Mouse (Mus musculus): ENCODE data around the gene Atp6v0a2. TPM values are rescaled to one million over a fixed set of nuclear protein-coding genes. Genes with fewer than 3 reads are reported as not detected.

The Atp6v0a2 gene
- polyA plus RNA-seq, 1 experiment from 2014 or later, result 35.6 TPM

DNA sequence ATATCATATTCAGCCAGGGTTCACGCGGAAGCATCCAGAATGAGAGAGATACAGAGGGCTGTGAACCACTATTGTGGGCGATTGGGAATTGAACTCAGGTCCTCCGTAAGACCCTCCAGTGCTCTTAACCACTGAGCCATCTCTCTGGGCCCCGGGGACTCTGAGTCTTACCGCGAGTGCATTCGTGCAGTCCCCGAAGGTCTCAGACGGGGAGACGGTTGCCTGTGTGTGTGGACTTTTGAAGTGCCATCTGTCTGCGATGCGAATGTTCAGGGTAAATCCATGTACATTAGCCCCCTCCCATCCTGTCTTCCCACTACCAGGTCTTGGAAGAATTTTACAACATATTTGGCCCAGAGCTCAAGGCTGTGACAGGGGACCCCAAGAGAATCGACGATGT lies 117.8 kb downstream of the Atp6v0a2 start:
- WGBS (ENCODE audit: insufficient replicate concordance), result 86% methylated on average over 15 of the region's 15 CpGs
- no peak overlapping the region for H3K4me2 ChIP-seq
- H3K27me3 ChIP-seq (ENCODE audit: control insufficient read depth, insufficient read depth, low read length), result no peaks in the 10 kb centered on the region

DNA sequence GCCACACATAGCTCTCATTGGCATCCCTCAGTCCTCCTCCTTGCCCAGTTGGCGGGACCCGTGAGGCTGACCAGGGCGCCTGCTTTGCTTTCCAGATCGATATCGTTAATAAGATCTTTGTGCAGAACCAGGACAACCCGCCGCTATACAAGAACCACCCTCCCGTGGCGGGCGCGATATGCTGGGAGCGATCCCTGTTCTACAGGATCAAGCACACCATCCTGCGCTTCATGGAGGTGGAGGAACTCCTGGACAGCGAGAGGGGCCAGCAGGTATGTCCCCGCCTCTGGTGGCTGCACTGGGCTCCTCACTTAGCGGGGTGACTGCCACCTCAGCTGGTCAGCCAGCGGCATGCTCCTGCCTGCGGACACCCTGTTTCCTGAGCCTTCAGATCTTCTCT lies 119.9 kb downstream of the Atp6v0a2 start:
- 76% methylated on average over 18 of the region's 18 CpGs for WGBS (ENCODE audit: insufficient replicate concordance)

More for the DNA sequence above, 117.8 kb downstream of the Atp6v0a2 start:
- no peak for ATAC-seq (replicated peaks; ENCODE audit: insufficient number of reproducible peaks, low FRiP score, low TSS enrichment)
- Histone ChIP-seq H3K9me3 (replicated peaks; ENCODE audit: control insufficient read depth, low read length) (peaks cover 3% of the 10 kb centered on the region; the same call in 1 of the 2 replicates), H3K4me3 (ENCODE audit: low read depth, low read length) (no peak overlapping the region), H3K36me3 (ENCODE audit: control insufficient read depth, insufficient read depth, low read length) (no peaks in the 10 kb centered on the region), H3K27ac (ENCODE audit: low read depth, low read length) (no peak overlapping the region), H3K4me1 (ENCODE audit: control insufficient read depth, insufficient read depth, low read length) (no peaks in the 10 kb centered on the region), H3K9ac (ENCODE audit: low read depth, low read length) (no peak overlapping the region)

DNA sequence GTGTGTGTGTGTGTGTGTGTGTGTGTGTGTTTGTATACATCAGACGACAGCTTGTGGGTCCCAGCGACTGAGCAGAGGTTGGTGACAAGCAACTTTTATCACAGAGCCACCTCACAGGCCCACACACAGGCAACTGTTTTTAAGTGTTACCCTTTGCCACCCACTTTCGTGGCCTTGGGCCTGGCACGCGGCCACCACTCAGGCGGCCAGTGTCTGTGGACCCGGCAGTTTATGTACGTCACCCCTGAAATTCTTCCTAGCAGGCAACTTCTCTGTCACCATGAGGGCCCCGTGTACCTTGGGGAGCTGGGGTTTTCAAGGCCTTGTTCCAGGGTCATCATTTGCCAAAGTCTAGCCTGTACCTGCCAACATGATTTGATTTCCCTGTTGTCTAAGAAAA lies 123.3 kb downstream of the Atp6v0a2 start:
- Histone ChIP-seq H3K27ac (ENCODE audit: low read depth, low read length) (no peak overlapping the region), H3K36me3 (ENCODE audit: control insufficient read depth, insufficient read depth, low read length) (no peaks in the 10 kb centered on the region), H3K4me2 (no peak overlapping the region), H3K27me3 (ENCODE audit: control insufficient read depth, insufficient read depth, low read length) (no peaks in the 10 kb centered on the region), H3K9ac (ENCODE audit: low read depth, low read length) (no peak overlapping the region), H3K9me3 (replicated peaks; ENCODE audit: control insufficient read depth, low read length) (no peaks in the 10 kb centered on the region), H3K4me3 (ENCODE audit: low read depth, low read length) (no peak overlapping the region), H3K4me1 (ENCODE audit: control insufficient read depth, insufficient read depth, low read length) (no peaks in the 10 kb centered on the region)
- no peak for ATAC-seq (replicated peaks; ENCODE audit: insufficient number of reproducible peaks, low FRiP score, low TSS enrichment)
- 83% methylated on average over 9 of the region's 9 CpGs for WGBS (ENCODE audit: insufficient replicate concordance)

More for the DNA sequence above, 119.9 kb downstream of the Atp6v0a2 start:
- Histone ChIP-seq H3K9ac (ENCODE audit: low read depth, low read length) (no peak overlapping the region), H3K4me2 (no peak overlapping the region), H3K4me1 (ENCODE audit: control insufficient read depth, insufficient read depth, low read length) (no peaks in the 10 kb centered on the region), H3K9me3 (replicated peaks; ENCODE audit: control insufficient read depth, low read length) (no peaks in the 10 kb centered on the region), H3K36me3 (ENCODE audit: control insufficient read depth, insufficient read depth, low read length) (no peaks in the 10 kb centered on the region), H3K4me3 (ENCODE audit: low read depth, low read length) (no peak overlapping the region), H3K27ac (ENCODE audit: low read depth, low read length) (no peak overlapping the region), H3K27me3 (ENCODE audit: control insufficient read depth, insufficient read depth, low read length) (no peaks in the 10 kb centered on the region)
- ATAC-seq (replicated peaks; ENCODE audit: insufficient number of reproducible peaks, low FRiP score, low TSS enrichment), result no peak

DNA sequence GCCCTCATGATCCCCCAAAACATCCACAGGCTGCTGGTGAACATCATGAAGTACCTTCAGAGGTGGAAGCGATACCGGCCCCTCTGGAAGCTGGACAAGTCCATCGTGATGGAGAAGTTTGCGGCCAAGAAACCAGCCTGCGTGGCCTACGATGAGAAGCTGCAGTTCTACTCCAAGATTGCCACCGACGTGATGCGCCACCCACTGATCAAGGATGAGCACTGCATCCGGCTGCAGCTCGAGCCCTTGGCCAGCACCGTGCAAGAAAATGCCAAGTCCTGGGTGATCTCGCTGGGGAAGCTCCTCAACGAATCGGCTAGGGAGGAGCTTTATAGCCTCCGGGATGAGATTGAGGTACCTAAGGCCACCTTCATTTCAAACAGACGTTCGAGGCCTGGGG lies 132.6 kb downstream of the Atp6v0a2 start:
- 55% methylated on average over 18 of the region's 18 CpGs for WGBS (ENCODE audit: insufficient replicate concordance)

DNA sequence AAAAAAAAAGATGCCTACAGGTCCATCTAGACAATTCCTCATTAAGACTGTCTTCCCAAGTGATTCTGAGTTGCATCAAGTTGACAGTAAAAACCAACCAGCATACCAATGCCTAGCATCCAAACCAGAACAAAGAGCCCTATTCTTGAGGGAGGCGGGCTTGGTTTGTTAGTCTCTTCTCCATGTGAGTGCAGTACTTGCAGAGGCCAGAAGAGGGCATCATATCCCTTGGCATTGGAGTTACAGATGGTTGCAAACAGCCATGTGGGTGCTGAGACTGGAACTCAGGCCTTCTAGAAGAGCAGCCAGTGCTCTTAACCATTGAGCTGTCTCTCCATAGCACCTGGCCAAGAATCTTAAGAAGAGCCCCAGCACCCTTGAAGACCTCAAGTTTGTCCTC lies 133.4 kb downstream of the Atp6v0a2 start:
- Histone ChIP-seq H3K27ac (ENCODE audit: low read depth, low read length) (no peak overlapping the region), H3K9me3 (replicated peaks; ENCODE audit: control insufficient read depth, low read length) (no peaks in the 10 kb centered on the region), H3K9ac (ENCODE audit: low read depth, low read length) (no peak overlapping the region), H3K4me3 (ENCODE audit: low read depth, low read length) (no peak overlapping the region), H3K4me2 (no peak overlapping the region), H3K4me1 (ENCODE audit: control insufficient read depth, insufficient read depth, low read length) (no peaks in the 10 kb centered on the region), H3K27me3 (ENCODE audit: control insufficient read depth, insufficient read depth, low read length) (no peaks in the 10 kb centered on the region), H3K36me3 (ENCODE audit: control insufficient read depth, insufficient read depth, low read length) (no peaks in the 10 kb centered on the region)
- ATAC-seq (replicated peaks; ENCODE audit: insufficient number of reproducible peaks, low FRiP score, low TSS enrichment), result no peak
- 91% methylated on average over 1 of the region's 1 CpGs for WGBS (ENCODE audit: insufficient replicate concordance)

More for the DNA sequence above, 132.6 kb downstream of the Atp6v0a2 start:
- ATAC-seq (replicated peaks; ENCODE audit: insufficient number of reproducible peaks, low FRiP score, low TSS enrichment), result no peak
- Histone ChIP-seq H3K4me3 (ENCODE audit: low read depth, low read length) (no peak overlapping the region), H3K36me3 (ENCODE audit: control insufficient read depth, insufficient read depth, low read length) (no peaks in the 10 kb centered on the region), H3K4me1 (ENCODE audit: control insufficient read depth, insufficient read depth, low read length) (no peaks in the 10 kb centered on the region), H3K9me3 (replicated peaks; ENCODE audit: control insufficient read depth, low read length) (no peaks in the 10 kb centered on the region), H3K9ac (ENCODE audit: low read depth, low read length) (no peak overlapping the region), H3K27me3 (ENCODE audit: control insufficient read depth, insufficient read depth, low read length) (no peaks in the 10 kb centered on the region), H3K27ac (ENCODE audit: low read depth, low read length) (no peak overlapping the region), H3K4me2 (no peak overlapping the region)

Other genes with a start within 250 kb of the Atp6v0a2 start
- gene Sbno1, start 202.6 kb upstream of the Atp6v0a2 start, polyA plus RNA-seq (2014; fragmentation: Nextera tagmentation; extraction: Ambion mirVana), result 59.9 and 81.6 TPM in 2 replicates
- 89.5 and 93.9 TPM in 2 replicates for gene Kmt5a, start 188.6 kb upstream of the Atp6v0a2 start, polyA plus RNA-seq (2014; fragmentation: Nextera tagmentation; extraction: Ambion mirVana)
- 15.5 and 16.3 TPM in 2 replicates for gene Rilpl2, start 150.2 kb upstream of the Atp6v0a2 start, polyA plus RNA-seq (2014; fragmentation: Nextera tagmentation; extraction: Ambion mirVana)
- gene Snrnp35, start 145.4 kb upstream of the Atp6v0a2 start, polyA plus RNA-seq (2014; fragmentation: Nextera tagmentation; extraction: Ambion mirVana), result 12.4 and 12.8 TPM in 2 replicates
- gene Rilpl1, start 97.2 kb upstream of the Atp6v0a2 start, polyA plus RNA-seq (2014; fragmentation: Nextera tagmentation; extraction: Ambion mirVana), result 25.3 and 27.6 TPM in 2 replicates
- gene Tmed2, start 87.9 kb upstream of the Atp6v0a2 start, polyA plus RNA-seq (2014; fragmentation: Nextera tagmentation; extraction: Ambion mirVana), result 490 and 526 TPM in 2 replicates
- gene Ddx55, start 75.7 kb upstream of the Atp6v0a2 start, polyA plus RNA-seq (2014; fragmentation: Nextera tagmentation; extraction: Ambion mirVana), result 7.5 and 8.4 TPM in 2 replicates
- 70.0 and 72.9 TPM in 2 replicates for gene Eif2b1, start 49.4 kb upstream of the Atp6v0a2 start, polyA plus RNA-seq (2014; fragmentation: Nextera tagmentation; extraction: Ambion mirVana)
- gene Gtf2h3, start 49.4 kb upstream of the Atp6v0a2 start, polyA plus RNA-seq (2014; fragmentation: Nextera tagmentation; extraction: Ambion mirVana), result 36.8 and 39.7 TPM in 2 replicates
- 0.03 and 0.04 TPM in 2 replicates for gene Dnah10, start 96.5 kb downstream of the Atp6v0a2 start, polyA plus RNA-seq (2014; fragmentation: Nextera tagmentation; extraction: Ambion mirVana)
- 5.3 and 5.8 TPM in 2 replicates for gene Ccdc92, start 233.8 kb downstream of the Atp6v0a2 start, polyA plus RNA-seq (2014; fragmentation: Nextera tagmentation; extraction: Ambion mirVana)
- 54.9 and 63.8 TPM in 2 replicates for gene Zfp664, start 234.1 kb downstream of the Atp6v0a2 start, polyA plus RNA-seq (2014; fragmentation: Nextera tagmentation; extraction: Ambion mirVana)